Mouse (Mus musculus) right cerebral cortex, postnatal 25 days (tissue): ENCODE results near the gene Zdhhc1.
A peak's percentile ranks its signal among the peaks of the same experiment; 100 is the strongest.

Source experiments
- DNase-seq: peaks from one replicate; pipeline ENCODE4 v3.0.0; 2022

Zdhhc1 gene

DNA sequence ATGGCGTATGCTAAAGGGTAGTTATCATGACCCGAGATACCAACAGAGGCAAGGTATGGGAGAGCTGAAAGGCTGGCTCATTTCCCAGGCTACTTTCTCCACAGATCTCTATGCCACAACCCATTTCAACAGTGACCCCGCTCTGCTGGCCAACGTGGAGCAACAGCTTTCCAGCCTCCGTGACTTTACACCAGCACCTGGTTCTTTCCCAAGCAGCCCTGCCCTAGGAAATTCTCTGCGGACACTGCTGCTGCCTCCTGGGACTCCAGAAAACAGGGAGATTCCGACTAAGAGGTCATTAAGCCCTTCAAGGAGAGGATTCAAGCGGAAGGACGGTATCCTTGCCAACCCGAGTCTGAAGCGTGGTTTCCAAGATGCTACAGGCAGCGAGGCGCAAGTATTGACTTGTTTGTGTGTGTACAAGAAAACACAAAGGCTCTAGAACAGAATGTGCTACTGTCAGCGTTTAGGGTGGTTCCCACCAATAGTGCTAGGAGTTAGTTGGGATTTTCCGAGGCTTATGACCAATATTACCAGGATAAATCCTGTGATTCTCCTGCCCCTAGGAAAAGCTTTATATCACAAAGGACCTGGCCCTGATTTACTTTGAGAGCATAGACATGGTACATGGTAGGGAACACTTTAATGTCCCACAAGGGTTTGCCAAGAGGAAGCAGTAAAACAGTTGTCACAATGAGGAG is 44.6 kb downstream of the Zdhhc1 start:
- no peak for DNase-seq

DNA sequence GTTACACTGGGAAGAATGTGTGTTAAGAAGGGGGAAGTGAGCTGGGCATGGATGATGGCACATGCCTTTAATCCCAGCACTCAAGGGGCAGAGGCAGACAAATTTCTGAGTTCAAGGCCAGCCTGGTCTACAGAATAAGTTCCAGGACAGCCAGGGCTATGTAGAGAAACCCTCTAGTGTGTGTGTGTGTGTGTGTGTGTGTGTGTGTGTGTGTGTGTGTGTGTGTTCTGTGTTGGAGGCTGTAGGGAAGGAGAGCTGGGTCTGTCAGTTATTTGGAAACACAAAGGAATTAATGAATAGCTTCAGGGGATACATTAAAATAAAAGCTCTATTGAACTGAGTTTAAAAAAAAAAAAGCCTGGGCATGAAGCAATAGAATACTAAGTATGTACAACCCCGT is 45.7 kb downstream of the Zdhhc1 start:
- DNase-seq = no peak

DNA sequence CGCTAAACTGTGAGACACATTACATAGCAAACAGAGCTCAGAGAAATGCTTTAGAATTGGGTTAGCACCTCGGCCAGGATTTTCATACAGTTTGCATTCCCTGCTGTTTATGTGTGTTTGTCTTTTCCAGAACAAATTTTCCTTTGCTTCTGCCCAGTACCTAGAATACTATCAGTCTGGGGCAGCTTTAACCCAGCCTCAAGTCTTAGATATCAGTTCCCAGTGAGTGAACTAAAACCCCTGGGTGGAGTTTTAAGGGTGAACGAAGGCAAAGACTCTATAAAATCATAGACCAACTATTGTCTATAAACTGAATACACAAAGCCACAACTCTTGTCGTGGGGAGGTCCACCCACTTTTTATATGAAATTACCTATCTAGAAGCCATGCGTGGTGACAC is 48.1 kb downstream of the Zdhhc1 start:
- DNase-seq = no peak

DNA sequence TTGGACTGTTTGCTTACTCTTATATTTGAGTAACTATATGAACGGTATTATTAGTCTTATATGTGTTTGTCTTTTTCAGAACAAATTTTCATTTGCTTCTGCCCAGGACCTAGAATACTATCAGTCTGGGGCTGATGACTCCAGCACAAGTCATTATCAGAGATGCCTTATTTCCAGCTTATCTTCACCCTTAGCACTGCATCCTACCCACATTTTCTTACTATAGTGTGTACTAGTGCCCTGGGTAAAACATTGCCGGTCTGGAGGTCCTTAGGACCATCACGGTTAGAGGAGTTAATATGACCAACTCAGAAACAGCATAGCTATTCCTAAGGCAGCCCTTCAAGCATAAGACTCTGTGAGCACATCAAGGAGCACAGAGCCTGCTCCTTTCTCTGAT is 48.5 kb downstream of the Zdhhc1 start:
- no peak for DNase-seq

DNA sequence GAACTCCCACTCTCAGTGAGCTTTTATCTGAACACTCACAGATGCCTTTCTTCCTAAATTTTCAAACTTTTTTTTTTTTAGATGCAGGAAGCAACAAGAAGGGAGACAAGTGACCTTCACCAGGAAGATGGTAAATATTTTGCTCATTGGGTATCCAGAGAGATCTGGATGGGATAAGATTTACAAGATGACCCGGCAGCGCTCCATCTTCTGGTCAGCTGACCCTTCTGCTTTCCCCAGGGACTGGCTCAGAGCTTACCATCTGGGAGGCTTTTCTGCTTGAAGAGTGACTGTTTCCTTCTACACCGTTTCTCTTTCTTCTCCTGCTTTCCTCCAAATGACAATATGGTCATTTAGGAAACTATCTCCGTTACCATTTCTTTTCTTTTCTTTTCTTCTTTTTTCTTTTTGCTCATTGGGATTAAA is 50.6 kb downstream of the Zdhhc1 start:
- DNase-seq = no peak

DNA sequence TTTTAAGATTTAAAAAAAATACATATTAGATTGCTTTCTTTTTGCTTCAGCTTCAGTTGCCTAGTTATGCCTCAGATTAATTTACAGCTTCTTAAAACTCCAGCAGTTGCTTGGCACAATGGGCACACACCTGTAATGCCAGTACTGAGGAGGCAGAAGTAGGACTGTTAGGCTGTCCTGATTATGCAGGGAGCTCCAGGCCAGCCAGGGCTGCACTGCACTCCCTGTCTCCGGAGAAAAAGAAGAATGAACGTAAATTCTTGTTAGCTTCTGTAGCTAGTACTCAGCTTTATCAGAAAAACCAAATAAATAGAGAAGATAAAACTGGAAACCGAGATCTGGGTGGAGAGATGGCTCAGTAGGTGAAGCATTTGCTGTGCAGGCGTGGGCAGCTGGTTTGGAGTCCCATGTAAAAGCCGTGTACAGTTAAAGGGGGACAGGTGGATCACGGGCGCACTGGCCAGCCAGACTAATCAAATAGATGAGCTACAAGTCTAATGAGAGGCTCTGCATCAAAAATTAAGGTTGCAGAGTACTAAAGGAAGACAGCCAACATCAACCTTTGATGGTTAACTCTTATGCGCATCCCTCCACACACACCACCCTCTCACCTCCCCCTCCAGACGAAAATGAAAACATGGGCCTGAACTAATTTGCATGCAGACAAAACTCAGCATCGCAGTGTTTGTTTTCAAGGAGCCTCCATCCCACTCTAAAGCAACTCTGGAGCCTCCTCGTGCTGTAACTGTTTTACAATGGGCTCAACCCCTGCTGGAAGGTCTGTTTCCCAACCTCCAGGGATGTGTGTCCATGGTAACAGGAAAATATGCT is 51.2 kb downstream of the Zdhhc1 start:
- DNase-seq = peak; percentile 19

DNA sequence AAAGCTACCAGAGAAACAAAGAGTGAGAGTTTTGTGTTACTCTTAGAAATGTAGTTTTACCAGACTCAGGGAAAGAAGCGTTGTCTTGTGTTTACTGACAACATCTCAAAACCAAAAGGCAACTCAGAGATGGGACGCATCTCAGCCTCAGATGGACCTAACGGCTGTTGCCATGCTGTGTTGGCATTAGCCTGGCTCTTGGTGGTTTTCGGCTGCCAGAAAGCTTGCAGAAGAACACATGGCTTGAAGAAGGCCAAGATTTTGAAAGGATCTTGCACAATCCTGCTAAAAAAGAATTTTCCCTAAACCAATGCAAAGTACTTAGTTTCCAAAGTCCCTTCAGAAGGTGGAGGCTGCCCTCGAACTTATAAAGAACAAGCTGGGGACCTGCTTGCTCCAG is 54.0 kb downstream of the Zdhhc1 start:
- no peak for DNase-seq

DNA sequence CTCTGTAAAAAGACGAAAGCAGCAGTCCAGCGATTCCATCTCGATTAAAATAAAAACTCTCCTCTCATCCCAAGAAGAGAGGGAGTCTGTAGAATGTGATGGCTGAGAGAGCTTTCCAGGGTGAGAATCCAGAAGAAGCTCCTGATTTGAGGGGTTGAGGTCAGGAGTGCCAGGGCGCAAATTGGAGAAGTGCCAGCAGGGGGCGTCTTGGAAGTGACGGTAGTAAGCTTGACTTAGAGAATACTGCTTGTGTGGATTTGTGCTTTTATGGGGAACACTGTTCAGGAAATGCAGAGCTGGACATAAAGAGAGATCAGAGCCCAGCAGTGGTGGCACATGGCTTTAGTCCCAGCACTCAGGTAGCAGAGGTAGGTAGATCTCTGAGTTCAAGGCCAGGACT is 55.3 kb downstream of the Zdhhc1 start:
- DNase-seq = no peak

DNA sequence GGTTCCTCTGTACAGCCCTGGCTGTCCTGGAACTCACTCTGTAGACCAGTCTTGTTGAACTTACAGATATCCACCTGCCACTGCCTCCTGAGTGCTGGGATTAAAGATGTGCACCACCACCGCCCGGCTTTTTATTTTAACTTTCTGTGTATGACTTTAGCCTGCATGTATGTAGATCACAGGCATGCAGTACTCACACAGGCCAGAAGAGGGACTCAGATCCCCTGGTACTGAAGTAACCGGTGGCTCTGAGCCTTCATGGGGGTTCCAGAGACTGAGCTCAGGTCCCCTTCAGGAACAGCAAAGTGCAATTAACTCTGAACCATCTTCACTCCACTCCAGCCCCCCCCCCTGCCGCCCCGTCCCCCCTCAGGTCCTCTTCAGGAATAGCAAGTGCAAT is 57.8 kb downstream of the Zdhhc1 start:
- no peak for DNase-seq

DNA sequence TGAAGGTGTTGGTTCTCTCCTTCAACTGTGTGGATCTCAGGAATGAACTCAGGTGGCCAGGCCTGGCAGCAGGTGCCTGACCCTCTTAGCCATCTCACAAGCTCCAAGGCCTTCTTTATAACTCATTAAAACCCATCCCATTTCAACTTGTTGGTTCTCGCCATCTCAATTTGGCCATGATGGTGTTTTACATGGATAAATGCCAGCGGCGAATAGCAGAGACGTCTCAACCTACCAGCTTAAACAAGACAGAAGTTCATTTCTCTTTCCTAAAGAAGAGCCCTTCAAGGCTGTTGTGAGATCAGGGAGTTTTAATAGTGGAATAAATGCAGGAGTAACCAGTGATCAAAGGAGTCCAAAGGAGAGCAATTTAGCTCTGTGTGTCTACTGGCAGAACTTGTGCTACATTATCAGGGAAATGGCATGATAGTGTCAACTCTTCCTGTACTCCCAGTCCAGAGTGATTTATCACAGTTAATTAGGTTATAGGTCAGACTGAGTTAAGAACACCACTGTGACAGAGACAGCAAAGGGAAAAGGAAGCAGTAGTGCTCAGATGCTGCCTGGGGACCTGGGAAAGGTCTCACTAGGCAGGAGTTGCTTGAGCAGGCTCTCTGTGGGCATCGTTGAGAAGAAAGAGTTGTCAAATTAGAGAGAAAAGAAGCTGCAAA is 59.5 kb downstream of the Zdhhc1 start:
- DNase-seq = no peak

DNA sequence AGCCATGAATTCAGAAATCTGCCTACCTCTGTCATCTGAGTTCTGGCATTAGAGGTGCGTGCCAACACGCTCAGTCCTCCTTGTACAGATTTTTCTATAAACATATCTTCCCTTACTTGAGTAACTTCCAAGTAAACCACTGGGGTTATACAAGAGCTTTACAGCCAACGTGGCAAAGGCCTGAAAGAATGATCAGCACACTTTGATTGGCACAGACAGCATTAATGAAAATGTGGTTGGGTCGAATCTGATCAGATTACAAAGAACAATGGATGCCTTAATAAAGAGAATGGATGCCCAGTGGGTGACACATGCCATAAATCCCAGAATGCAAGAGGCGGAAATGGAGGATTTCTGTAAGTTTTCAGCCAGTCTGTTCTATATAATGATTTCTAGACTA is 60.5 kb downstream of the Zdhhc1 start:
- DNase-seq = no peak

DNA sequence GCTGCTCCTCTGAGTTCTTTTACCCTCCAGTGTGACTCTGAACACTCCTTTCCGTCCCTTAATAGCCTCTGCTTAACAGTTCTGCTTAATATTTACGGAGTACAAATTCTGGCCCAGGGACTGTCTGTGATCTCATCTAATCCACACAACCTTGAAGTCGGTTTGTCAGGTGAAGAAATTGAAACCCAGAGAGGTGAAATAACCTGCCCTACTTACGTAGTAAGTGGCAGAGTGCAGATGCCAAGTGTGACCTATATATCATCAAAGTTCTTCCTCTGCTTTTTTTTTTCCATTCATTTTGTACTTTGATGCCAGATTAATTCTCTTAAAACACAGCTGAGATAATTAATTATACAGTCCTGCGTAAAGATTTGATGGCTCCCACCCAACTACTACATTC is 62.6 kb downstream of the Zdhhc1 start:
- no peak for DNase-seq

DNA sequence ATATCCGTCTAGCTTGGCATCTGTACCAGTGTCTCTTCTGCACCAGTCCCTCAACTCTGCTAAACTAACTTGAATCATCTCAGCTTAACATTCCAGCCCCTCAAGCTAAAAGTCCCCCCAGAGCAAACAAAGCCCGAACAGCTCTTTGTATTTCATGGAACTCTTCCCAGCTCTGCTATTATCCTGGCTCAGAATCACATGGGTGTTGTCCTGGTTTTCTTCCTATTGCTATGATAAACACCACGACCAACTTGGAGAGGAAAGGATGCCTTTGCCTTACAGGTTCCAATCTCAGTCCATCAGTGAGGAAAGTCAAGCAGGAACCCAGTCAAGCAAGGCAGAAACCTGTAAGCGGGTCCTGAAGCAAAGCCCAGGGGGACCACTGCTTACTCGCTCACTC is 63.2 kb downstream of the Zdhhc1 start:
- no peak for DNase-seq

DNA sequence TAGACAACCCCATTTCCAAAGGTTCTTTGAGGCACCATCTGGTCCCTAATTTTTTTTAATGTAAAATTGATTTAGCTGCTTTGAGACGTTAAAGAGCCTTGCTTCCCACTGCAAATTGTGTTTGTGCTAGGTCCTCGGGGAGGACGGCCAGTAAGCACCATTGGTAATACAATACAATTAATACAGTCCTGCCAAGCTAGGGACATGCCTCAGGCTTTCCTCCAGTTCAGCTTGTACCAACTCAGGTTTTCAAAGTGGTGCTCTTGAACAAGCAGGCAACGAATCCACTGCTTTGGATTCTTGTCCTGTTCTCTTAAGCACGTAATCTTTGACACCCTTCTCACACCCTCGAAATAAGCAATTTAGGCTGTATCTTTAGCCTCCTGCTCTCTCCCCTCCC is 63.7 kb downstream of the Zdhhc1 start:
- DNase-seq = no peak

DNA sequence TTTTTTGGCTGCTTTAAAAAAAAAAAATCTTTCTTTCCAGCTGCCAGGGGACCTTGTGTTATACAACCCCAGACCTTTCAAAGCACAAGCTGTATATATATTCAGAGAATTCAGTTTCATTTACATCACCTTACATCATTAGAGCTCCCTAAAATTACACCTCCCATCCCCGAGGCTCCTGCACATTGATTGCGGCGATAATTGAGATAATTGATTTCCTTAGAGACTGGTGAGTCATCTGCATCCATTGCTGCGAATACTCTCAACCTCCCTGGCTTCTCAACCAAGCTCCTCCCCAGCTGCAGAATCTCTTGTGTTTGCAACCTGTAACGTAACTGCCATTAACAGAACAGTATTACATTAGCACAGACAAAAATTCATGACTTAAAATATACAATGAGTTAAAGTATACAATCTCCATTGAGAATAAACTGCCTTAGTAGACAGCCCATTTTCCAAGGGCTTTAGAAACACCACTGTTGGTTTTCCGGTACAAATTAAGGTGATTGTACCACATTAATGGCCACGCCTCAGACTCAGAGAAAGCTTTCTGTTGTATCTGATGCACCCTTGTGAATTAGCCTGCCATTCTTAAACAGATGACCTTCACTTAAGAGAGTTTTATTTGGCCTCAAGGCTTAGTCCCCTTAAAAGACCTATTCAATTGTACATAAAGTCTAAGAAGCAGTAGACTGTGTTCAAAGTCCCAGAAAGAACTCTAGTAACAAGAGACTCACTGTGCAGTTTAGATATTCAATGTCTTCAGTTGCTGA is 64.8 kb downstream of the Zdhhc1 start:
- DNase-seq = no peak

DNA sequence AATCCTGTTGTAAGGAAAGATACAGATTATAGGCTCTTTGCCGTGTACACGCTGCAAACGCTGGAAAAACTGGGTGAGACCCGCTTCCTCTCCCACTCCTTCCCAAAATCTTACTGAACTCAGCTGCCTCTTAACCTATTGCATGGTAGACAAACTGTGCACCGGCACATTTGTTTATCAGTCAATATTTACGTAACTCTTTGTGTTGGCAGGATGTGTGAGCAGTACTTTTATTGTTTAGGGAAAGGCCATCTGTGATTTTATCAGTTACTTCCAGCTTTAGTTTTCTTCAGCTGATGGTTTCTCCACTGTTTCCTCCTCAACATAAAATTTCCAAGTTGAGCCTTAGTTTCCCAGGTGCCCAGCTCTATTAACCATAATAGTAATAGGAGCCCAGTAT is 69.8 kb downstream of the Zdhhc1 start:
- DNase-seq = no peak
